Mouse (Mus musculus) testis, adult 2 months (tissue): ENCODE measurements around the gene Flywch1. TPM values are rescaled to one million over a fixed set of nuclear protein-coding genes. Genes with fewer than 3 reads are reported as not detected.

ENCODE experiments used
- H3K27ac ChIP-seq: fragments of 200-500 bp; 2 replicates; pipeline ENCODE4 v1.5.1; 2012; ENCODE audit warnings: low read depth, low read length; ENCODE audit not compliant: control insufficient read depth, insufficient read depth
- H3K27me3 ChIP-seq: fragments of 200-500 bp; 2 replicates; pipeline ENCODE4 v1.6.1; 2012; ENCODE audit warnings: mild to moderate bottlenecking, low read length, moderate library complexity; ENCODE audit not compliant: control insufficient read depth, insufficient read depth
- H3K36me3 ChIP-seq: fragments of 200-500 bp; 2 replicates; pipeline ENCODE4 v1.6.1; 2012; ENCODE audit warnings: mild to moderate bottlenecking, low read length; ENCODE audit not compliant: control insufficient read depth, insufficient read depth
- H3K4me1 ChIP-seq: fragments of 200-500 bp; 2 replicates; pipeline ENCODE4 v1.6.1; 2012; ENCODE audit warnings: low read length; ENCODE audit not compliant: control insufficient read depth, insufficient read depth
- H3K4me3 ChIP-seq: fragments of 200-500 bp; 2 replicates; pipeline ENCODE4 v1.5.1; 2012; ENCODE audit warnings: low read depth, mild to moderate bottlenecking, low read length, moderate library complexity, mixed read lengths; ENCODE audit not compliant: control insufficient read depth
- CTCF ChIP-seq: fragments of 200-500 bp; IDR thresholded peaks from 2 replicates; pipeline ENCODE4 v1.5.1; 2012; ENCODE audit warnings: low read depth, mild to moderate bottlenecking, inconsistent platforms, low read length, moderate library complexity; ENCODE audit not compliant: control insufficient read depth, insufficient read depth, insufficient replicate concordance
- POLR2A ChIP-seq: fragments of 200-500 bp; IDR thresholded peaks from 2 replicates; pipeline ENCODE4 v1.6.1; 2012; ENCODE audit warnings: low read depth, mild to moderate bottlenecking, inconsistent platforms, low read length, moderate library complexity; ENCODE audit not compliant: control insufficient read depth
- polyA plus RNA-seq: library from polyadenylated mRNA; depleted of rRNA; stranded (reverse); fragments of >200 nt; gene quantifications from 2 replicates; pipeline ENCODE4 v1.2.3, GENCODE M21; 2012; rRNA removed

Flywch1 gene
- 155 and 178 TPM in 2 replicates for polyA plus RNA-seq

DNA sequence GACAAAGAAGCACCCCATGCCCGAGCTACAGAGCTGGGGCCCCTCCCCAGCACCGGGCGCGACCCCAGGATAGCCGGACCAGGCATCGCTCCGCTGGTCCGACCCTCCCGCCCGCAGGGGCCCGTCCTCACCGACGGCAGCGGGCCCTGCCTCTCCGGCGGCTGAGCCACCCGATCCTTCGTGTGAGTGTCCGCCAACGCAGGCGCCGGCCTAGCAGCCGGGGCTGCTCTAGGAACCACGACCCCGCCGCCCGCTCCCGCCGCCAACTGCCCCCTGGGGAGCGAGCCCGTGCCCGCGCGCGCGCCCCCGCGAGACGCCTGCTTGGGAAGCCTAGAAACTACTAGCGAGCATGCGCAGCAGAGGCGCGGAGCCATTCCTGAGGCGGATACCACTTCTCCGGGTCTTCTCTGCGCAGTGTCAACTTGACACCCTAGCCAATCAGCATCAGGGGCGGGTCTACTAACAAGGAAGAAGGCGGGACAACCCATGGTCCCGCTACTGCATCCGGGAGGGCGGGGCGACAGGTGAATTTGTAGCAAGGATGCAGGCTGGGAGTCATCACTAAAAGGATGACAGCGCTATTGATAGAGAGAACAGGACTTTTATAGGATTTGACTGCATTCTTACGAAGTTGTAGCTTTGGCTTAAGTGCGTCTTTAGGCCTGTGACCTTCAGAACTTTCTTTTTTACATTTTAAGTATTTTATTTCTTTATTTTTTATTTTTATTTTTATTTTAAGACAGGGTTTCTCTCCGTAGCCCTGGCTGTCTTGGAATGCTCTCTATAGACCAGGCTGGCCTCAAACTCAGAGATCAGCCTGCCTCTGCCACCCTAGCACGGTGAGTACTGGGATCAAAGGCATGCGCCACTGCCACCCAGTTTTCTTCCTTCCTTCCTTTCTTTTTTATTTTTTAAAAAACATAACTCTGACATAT is at the start of gene Flywch1:
Flywch1 (minus strand) TSS at position 319 of the 935 bp plus-strand sequence.
- peak; percentile 58 for TF ChIP-seq POLR2A
- no peak for TF ChIP-seq CTCF
- Histone ChIP-seq H3K36me3 (peaks cover 3% of the 10 kb centered on the region; the same call in 1 of the 2 replicates), H3K4me3 (peak within 1 kb of the TSS; percentile 96)

DNA sequence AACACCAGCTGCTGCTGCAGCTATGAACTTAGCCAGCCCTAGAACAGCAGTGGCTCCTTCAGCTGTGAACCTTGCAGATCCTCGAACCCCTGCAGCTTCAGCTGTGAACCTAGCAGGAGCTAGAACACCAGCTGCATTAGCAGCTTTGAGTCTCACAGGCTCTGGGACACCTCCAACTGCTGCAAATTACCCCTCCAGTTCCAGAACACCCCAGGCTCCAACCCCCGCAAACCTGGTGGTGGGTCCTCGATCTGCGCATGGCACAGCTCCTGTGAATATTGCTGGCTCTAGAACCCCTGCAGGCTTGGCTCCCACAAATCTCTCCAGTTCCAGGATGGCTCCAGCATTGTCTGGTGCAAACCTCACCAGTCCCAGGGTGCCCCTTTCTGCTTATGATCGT is 49.3 kb upstream of the Flywch1 start:
- H3K36me3 ChIP-seq, result peaks cover 25% of the 10 kb centered on the region
- TF ChIP-seq POLR2A, result no peak
- TF ChIP-seq CTCF, result no peak
- H3K4me1 ChIP-seq, result peaks cover 4% of the 10 kb centered on the region; the same call in 1 of the 2 replicates
- H3K4me3 ChIP-seq, result no peak overlapping the region
- no peaks in the 10 kb centered on the region for H3K27me3 ChIP-seq
- H3K27ac ChIP-seq, result no peak overlapping the region

More for the DNA sequence above, at the start of gene Flywch1:
- no peaks in the 10 kb centered on the region for H3K27me3 ChIP-seq
- no peaks in the 10 kb centered on the region; the same call in 1 of the 2 replicates for H3K4me1 ChIP-seq
- peak within 1 kb of the TSS; percentile 98 for H3K27ac ChIP-seq

DNA sequence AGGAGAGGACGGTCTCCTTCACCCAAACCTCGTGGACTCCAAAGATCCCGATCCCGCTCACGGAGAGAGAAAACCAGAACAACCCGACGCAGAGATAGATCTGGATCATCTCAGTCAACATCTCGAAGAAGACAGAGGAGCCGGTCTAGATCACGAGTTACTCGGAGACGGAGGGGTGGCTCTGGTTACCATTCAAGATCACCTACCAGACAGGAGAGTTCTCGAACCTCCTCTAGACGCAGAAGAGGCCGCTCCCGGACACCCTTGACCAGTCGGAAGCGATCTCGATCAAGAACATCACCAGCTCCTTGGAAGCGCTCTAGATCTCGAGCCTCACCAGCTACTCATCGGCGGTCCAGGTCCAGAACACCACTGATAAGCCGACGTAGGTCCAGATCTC is 47.8 kb upstream of the Flywch1 start:
- peaks cover 32% of the 10 kb centered on the region for H3K36me3 ChIP-seq
- no peak overlapping the region for H3K4me3 ChIP-seq
- no peak overlapping the region for H3K27ac ChIP-seq
- no peaks in the 10 kb centered on the region for H3K27me3 ChIP-seq
- TF ChIP-seq POLR2A (no peak), CTCF (no peak)
- peaks cover 4% of the 10 kb centered on the region; the same call in 1 of the 2 replicates for H3K4me1 ChIP-seq

DNA sequence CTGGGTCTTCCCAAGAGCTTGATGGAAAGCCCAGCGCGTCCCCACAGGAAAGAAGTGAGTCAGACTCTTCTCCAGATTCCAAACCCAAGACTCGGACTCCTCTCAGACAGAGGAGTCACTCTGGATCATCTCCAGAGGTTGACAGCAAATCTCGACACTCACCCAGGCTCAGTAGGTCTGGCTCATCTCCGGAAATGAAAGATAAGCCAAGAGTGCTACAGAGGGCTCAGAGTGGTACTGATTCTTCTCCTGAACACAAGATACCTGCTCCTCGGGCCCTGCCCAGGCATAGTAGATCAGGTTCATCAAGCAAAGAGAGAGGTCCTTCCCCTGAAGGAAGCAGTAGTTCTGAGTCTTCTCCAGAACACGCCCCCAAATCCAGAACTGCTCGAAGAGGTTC is 47.2 kb upstream of the Flywch1 start:
- TF ChIP-seq CTCF, result no peak
- no peak for TF ChIP-seq POLR2A
- no peak overlapping the region for H3K4me3 ChIP-seq
- H3K36me3 ChIP-seq, result peaks cover 32% of the 10 kb centered on the region
- peaks cover 4% of the 10 kb centered on the region; the same call in 1 of the 2 replicates for H3K4me1 ChIP-seq
- H3K27ac ChIP-seq, result no peak overlapping the region
- H3K27me3 ChIP-seq, result no peaks in the 10 kb centered on the region

DNA sequence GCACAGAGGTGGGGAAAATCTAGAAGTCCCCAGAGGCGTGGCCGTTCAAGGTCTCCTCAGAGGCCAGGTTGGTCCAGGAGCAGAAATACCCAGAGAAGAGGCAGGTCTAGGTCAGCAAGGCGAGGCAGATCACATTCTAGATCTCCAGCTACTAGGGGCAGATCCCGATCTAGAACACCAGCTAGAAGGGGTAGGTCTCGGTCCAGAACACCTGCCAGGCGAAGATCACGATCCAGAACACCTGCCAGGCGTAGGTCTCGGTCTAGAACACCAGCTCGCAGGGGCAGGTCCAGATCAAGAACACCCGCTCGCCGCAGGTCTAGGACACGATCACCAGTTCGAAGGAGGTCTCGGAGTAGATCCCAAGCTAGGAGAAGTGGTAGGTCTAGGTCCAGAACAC is 44.2 kb upstream of the Flywch1 start:
- Histone ChIP-seq H3K36me3 (peaks cover 37% of the 10 kb centered on the region), H3K27ac (no peak overlapping the region), H3K27me3 (no peaks in the 10 kb centered on the region), H3K4me1 (no peaks in the 10 kb centered on the region), H3K4me3 (no peak overlapping the region)
- TF ChIP-seq POLR2A (no peak), CTCF (no peak)

DNA sequence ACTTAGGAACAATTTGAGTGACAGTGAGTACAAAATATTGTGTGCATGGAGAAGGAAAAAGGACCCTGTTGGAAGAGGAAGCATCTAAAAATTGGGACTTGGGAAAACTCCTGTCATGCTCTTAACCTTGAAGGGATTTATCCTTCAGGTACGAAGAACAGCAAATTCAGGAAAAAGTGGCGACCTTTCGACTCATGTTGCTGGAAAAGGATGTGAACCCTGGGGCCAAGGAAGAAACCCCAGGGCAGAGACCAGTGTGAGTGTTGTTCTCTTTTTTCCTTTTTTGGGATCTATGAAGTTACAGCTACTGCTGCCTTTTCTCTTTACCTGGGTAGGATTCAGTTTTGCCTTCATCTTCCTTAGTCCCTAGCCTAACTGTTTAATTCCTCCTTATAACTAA is 36.5 kb upstream of the Flywch1 start:
- Histone ChIP-seq H3K27ac (no peak overlapping the region), H3K27me3 (no peaks in the 10 kb centered on the region), H3K36me3 (peaks cover 11% of the 10 kb centered on the region), H3K4me1 (peaks cover 4% of the 10 kb centered on the region), H3K4me3 (no peak overlapping the region)
- TF ChIP-seq CTCF (no peak), POLR2A (no peak)

DNA sequence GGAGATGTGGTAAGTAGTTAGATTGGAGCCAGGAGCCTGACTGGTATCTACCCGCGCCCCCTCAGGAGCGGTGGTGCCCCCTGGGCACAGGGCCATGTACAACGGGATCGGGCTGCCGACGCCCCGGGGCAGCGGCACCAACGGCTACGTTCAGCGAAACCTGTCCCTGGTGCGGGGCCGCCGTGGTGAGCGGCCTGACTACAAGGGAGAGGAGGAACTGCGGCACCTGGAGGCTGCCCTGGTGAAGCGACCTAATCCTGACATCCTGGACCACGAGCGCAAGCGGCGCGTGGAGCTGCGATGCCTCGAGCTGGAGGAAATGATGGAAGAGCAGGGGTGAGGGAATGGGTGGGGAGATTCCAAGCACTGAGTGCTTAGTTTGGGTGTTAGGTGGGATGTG is 35.5 kb upstream of the Flywch1 start:
- peaks cover 4% of the 10 kb centered on the region for H3K4me1 ChIP-seq
- no peak overlapping the region; the same call in 1 of the 2 replicates for H3K27ac ChIP-seq
- H3K4me3 ChIP-seq, result peak overlapping the region; percentile 75
- TF ChIP-seq POLR2A (no peak), CTCF (peak; percentile 2; the same call in 1 of the 2 replicates)
- H3K36me3 ChIP-seq, result peaks cover 8% of the 10 kb centered on the region
- H3K27me3 ChIP-seq, result no peaks in the 10 kb centered on the region
